Mouse (Mus musculus): Measurements from ENCODE around the gene Nr4a2. TPM values are rescaled to one million over a fixed set of nuclear protein-coding genes. Genes with fewer than 3 reads are reported as not detected.

The Nr4a2 gene
- polyA plus RNA-seq (2014; fragmentation: Illumina TruSeq; extraction: RNeasy Lipid Tissue Mini Kit (QIAGEN cat#74804); ENCODE audit: insufficient read depth, low read depth, low replicate concordance) = 3.0 TPM

DNA sequence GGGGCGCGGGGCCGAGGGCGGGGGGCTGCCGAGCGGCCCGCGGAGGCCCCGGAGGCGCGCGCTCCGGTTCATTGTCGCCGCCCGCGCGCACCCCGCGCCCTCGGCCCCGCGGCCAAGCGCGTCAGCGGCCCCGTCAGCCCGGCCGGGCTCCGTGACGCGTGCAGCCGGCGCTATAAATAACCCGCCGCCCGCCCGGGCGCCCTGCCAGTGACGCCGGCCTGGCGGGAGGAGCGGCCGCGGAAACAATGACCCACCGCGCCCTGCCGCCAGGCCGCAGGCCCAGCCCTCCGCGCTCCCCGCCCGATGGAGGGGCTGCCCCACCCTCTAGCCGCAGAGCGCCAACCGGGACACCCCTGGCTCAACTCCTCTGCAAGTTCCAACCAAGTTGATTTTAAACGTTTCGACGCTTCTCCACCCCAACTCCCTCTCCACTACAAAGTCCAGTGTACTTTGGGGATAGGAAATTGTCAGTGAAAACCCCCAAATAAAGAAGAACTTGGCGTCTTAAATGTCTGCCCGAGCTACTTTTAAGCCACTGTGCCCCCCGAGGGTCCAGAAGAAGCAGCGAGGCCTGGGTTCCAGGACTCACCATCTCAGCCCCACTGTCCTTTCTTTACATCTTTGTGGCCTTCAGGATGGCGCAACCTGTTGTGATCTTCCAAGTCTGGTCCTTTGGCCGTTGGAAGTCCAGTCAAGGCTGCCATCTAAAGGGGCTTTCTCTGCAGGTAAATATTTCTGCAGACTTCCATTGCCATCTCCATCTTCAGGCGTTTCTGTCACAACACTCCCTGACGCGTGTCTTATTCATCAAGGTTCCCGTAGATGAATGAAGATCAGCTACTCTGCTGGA lies at the start of gene Nr4a2:
Gene Nr4a2, minus strand, starts transcription at position 13 of the 850 bp plus-strand sequence.

Other genes with a start within 250 kb of the Nr4a2 start
- gene Gpd2, start 113.6 kb upstream of the Nr4a2 start, polyA plus RNA-seq (2014; fragmentation: Illumina TruSeq; extraction: RNeasy Lipid Tissue Mini Kit (QIAGEN cat#74804); ENCODE audit: insufficient read depth, low read depth, low replicate concordance) = 6.1 TPM

Measured in lung, adult 10 weeks (tissue).